Comparison of ENCODE assay signal across 8 mouse cellular contexts in genomic region chr7:25178317-25178716, GRCm38 (mm10). TPM values are rescaled to one million over a fixed set of nuclear protein-coding genes. Genes with fewer than 3 reads are reported as not detected.
DNase-seq lines count a peak whose midpoint lies in the region; ATAC-seq and TF ChIP-seq lines count a peak whose summit lies in the region.

No protein-coding gene starts in this region.

- H3K9ac ChIP-seq in ES-E14 (ENCODE audit: insufficient read depth, low read depth, low read length, poor library complexity, severe bottlenecking): peak overlapping the region; percentile 40; the same call in 1 of the 2 replicates
- peak overlapping the region; percentile 93 for H3K9ac ChIP-seq in forebrain, embryonic 16.5 days (replicated peaks; ENCODE audit: low read depth, low read length)
- H3K9ac ChIP-seq in liver, embryonic 15.5 days: no peak overlapping the region

- H3K36me3 ChIP-seq in ES-E14 (ENCODE audit: control insufficient read depth, insufficient read depth, low read length, poor library complexity, severe bottlenecking): no peaks in the 10 kb centered on the region
- no peaks in the 10 kb centered on the region for H3K36me3 ChIP-seq in forebrain, embryonic 16.5 days (ENCODE audit: control insufficient read depth, insufficient read depth)
- H3K36me3 ChIP-seq in liver, embryonic 15.5 days (replicated peaks): no peaks in the 10 kb centered on the region

- H3K4me3 ChIP-seq in gastrocnemius, adult 2 months: peak overlapping the region; percentile 76
- H3K4me3 ChIP-seq in ES-E14 (ENCODE audit: insufficient read depth in 1 of 2, low read depth in 1 of 2, low read length in 2 of 2, poor library complexity in 1 of 2, severe bottlenecking in 1 of 2): peak overlapping the region; percentile 77 to 88
- peak overlapping the region; percentile 74 for H3K4me3 ChIP-seq in forebrain, embryonic 16.5 days (replicated peaks; ENCODE audit: low read length)
- no peak overlapping the region for H3K4me3 ChIP-seq in liver, embryonic 15.5 days (replicated peaks)

- DNase-seq in gastrocnemius, adult 2 months: no peak
- DNase-seq in gastrocnemius, postnatal 25 days: no peak
- DNase-seq in ES-E14 (ENCODE audit: low read depth, low spot score): no peak
- peak; percentile 31 for DNase-seq in telencephalon, adult 2 months (ENCODE audit: low read depth, low spot score)
- DNase-seq in thymus, postnatal 10 days (ENCODE audit: low spot score in 2 of 2): no peak
- no peak for DNase-seq in embryo, embryonic 11 days

- intact Hi-C loops in gastrocnemius, adult 2 months (cut with DNase I): no loop called here

- H3K27ac ChIP-seq in gastrocnemius, adult 2 months: no peak overlapping the region
- no peak overlapping the region for H3K27ac ChIP-seq in ES-E14 (ENCODE audit: insufficient read depth, low read depth, low read length, poor library complexity, severe bottlenecking)
- H3K27ac ChIP-seq in forebrain, embryonic 16.5 days (ENCODE audit: low read length): peak overlapping the region; percentile 100
- H3K27ac ChIP-seq in liver, embryonic 15.5 days (replicated peaks): no peak overlapping the region

- peaks cover 0 to 3% of the 10 kb centered on the region in 2 experiments; a peak in 1 of 4 replicates for H3K4me1 ChIP-seq in ES-E14 (ENCODE audit: control insufficient read depth in 2 of 2, insufficient read depth in 2 of 2, low read length in 2 of 2, poor library complexity in 1 of 2)
- H3K4me1 ChIP-seq in forebrain, embryonic 16.5 days (replicated peaks; ENCODE audit: control insufficient read depth, insufficient read depth, low read length): peaks cover 41% of the 10 kb centered on the region
- peaks cover 28% of the 10 kb centered on the region for H3K4me1 ChIP-seq in liver, embryonic 15.5 days (replicated peaks)

- peaks cover 17% of the 10 kb centered on the region for H3K27me3 ChIP-seq in forebrain, embryonic 16.5 days (replicated peaks; ENCODE audit: control insufficient read depth, insufficient read depth, low read length)
- peaks cover 99% of the 10 kb centered on the region for H3K27me3 ChIP-seq in liver, embryonic 15.5 days

- no peak for TF ChIP-seq CTCF in gastrocnemius, adult 2 months (IDR thresholded peaks at IDR 0.05)

- no peaks in the 10 kb centered on the region for H3K9me3 ChIP-seq in ES-E14 (ENCODE audit: control insufficient read depth, insufficient read depth, low read depth, low read length)
- H3K9me3 ChIP-seq in forebrain, embryonic 16.5 days (ENCODE audit: control insufficient read depth, low read length): no peaks in the 10 kb centered on the region
- H3K9me3 ChIP-seq in liver, embryonic 15.5 days (replicated peaks): no peaks in the 10 kb centered on the region

- in situ Hi-C loops in ES-E14 (cut with MboI; ENCODE audit: low sequenced_read_pairs in 2 of 2, unreplicated experiment in 2 of 2): no loop called here

- peak overlapping the region; percentile 67 for H3K4me2 ChIP-seq in forebrain, embryonic 16.5 days (ENCODE audit: low read length)
- peak overlapping the region; percentile 56; the same call in 1 of the 2 replicates for H3K4me2 ChIP-seq in liver, embryonic 15.5 days

- ATAC-seq in forebrain, embryonic 16.5 days: no peak
- no peak for ATAC-seq in liver, embryonic 15.5 days (ENCODE audit: insufficient read depth)

- WGBS in forebrain, embryonic 16.5 days: under 1% methylated on average over 17 of the region's 17 CpGs
- WGBS in liver, embryonic 15.5 days (ENCODE audit: insufficient replicate concordance): 4% methylated on average over 17 of the region's 17 CpGs

TF ChIP-seq in ES-E14, 5 proteins besides CTCF, POLR2A, EP300 and RAD21:
- no peak for TF ChIP-seq HCFC1 (IDR thresholded peaks at IDR 0.05; ENCODE audit: borderline replicate concordance, insufficient read depth, low read length)
- TF ChIP-seq MAFK (IDR thresholded peaks at IDR 0.05; ENCODE audit: insufficient read depth, low read depth, low read length): no peak
- TF ChIP-seq CHD2 (IDR thresholded peaks at IDR 0.05; ENCODE audit: low read depth, low read length): no peak
- no peak for TF ChIP-seq ZC3H11A (IDR thresholded peaks at IDR 0.05; ENCODE audit: borderline replicate concordance, low read depth, low read length)
- TF ChIP-seq ZNF384 (IDR thresholded peaks at IDR 0.05; ENCODE audit: low read depth, low read length): no peak

RNA-seq across cellular contexts. Expression of gene Pou2f2, which starts 1.2 kb away (rescaled TPM):
- total RNA-seq in gastrocnemius, adult 2 months (2021): under 1 TPM; 0.08 to 0.13 TPM
- total RNA-seq in gastrocnemius, postnatal 25 days (2021): under 1 TPM; 0.08 to 0.21 TPM
- total RNA-seq in ES-E14 (2012; rRNA removed): 2.4 and 2.9 TPM in 2 replicates
- 10.6 and 17.0 TPM in 2 replicates for polyA plus RNA-seq in forebrain, embryonic 16.5 days (2015; fragmentation: Nextera tagmentation; extraction: Ambion mirVana)
- 1.6 and 2.1 TPM in 2 replicates for polyA plus RNA-seq in liver, embryonic 15.5 days (2015; fragmentation: Nextera tagmentation; extraction: Ambion mirVana)

RNA-seq across cellular contexts. Expression of gene Dedd2, which starts 42.1 kb away (rescaled TPM):
- total RNA-seq in gastrocnemius, adult 2 months (2021): 1 to 10 TPM; 9.3 to 9.4 TPM
- total RNA-seq in gastrocnemius, postnatal 25 days (2021): 1 to 10 TPM; 7.2 to 7.9 TPM
- 22.8 and 31.3 TPM in 2 replicates for total RNA-seq in ES-E14 (2012; rRNA removed)
- polyA plus RNA-seq in forebrain, embryonic 16.5 days (2015; fragmentation: Nextera tagmentation; extraction: Ambion mirVana): 14.7 and 15.0 TPM in 2 replicates
- 35.4 and 39.1 TPM in 2 replicates for polyA plus RNA-seq in liver, embryonic 15.5 days (2015; fragmentation: Nextera tagmentation; extraction: Ambion mirVana)

RNA-seq across cellular contexts. Expression of gene Zfp526, which starts 42.9 kb away (rescaled TPM):
- total RNA-seq in gastrocnemius, adult 2 months (2021): 1 to 10 TPM; 5.5 to 6.1 TPM
- 1 to 10 TPM; 4.6 to 5.2 TPM for total RNA-seq in gastrocnemius, postnatal 25 days (2021)
- total RNA-seq in ES-E14 (2012; rRNA removed): 5.0 and 5.2 TPM in 2 replicates
- polyA plus RNA-seq in forebrain, embryonic 16.5 days (2015; fragmentation: Nextera tagmentation; extraction: Ambion mirVana): 1.8 and 1.9 TPM in 2 replicates
- polyA plus RNA-seq in liver, embryonic 15.5 days (2015; fragmentation: Nextera tagmentation; extraction: Ambion mirVana): 1.8 and 2.1 TPM in 2 replicates

RNA-seq across cellular contexts. Expression of gene Gsk3a, which starts 59.3 kb away (rescaled TPM):
- total RNA-seq in gastrocnemius, adult 2 months (2021): 10 to 100 TPM; 74.1 to 77.4 TPM
- 10 to 100 TPM; 59.5 to 66.2 TPM for total RNA-seq in gastrocnemius, postnatal 25 days (2021)
- total RNA-seq in ES-E14 (2012; rRNA removed): 38.2 and 38.5 TPM in 2 replicates
- polyA plus RNA-seq in forebrain, embryonic 16.5 days (2015; fragmentation: Nextera tagmentation; extraction: Ambion mirVana): 14.9 and 17.1 TPM in 2 replicates
- 6.4 and 7.4 TPM in 2 replicates for polyA plus RNA-seq in liver, embryonic 15.5 days (2015; fragmentation: Nextera tagmentation; extraction: Ambion mirVana)
